Mouse (Mus musculus) thymus, postnatal 36 days (tissue): ENCODE data around the gene Aldh1a3.
A peak's percentile ranks its signal among the peaks of the same experiment; 100 is the strongest.

Experiments used
- DNase-seq, 2 experiments: peaks; one replicate each; pipeline ENCODE4 v3.0.0; 2022; ENCODE audit warnings: mixed read lengths in 2 of 2

Aldh1a3 gene

DNA sequence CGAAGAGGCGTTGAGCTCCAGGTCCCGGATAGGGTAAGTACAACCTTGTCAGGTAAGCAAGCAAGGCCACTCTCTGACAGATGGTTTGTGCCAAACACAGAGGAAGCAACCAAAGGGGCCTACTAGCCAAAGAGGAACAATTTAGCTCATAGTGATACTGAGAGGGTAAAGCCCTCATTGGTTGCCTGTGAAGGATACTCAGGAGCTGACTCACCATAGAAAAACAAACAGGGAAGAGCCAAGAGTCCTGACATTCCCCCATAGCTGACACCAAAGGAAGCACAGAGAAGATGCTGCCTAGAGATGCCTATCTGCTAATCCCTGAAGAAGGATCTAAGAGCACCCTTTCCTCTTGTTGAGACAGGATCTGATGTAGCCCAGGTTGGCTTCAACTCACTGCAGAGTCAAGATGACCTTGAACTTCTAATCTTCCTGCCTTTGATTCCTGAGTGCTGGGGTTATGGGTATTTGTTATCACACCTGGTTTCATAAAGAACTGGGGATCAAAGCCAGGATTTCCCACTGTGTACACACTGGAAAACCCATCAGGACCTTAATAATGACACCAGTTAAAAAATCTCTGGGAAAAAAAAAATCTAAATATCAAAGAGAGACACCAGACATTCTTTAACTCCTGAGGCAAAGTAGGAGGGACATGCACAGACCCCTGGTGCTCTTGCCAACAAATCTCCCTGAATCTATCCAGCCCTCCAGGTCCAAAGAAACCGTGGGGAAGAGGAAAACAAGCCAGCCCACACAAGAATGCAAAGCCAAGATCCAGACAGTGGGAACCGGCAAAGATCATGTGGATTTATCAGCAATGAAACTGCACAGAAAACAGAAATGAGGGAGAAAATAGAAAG, 58.0 kb downstream of the Aldh1a3 start:
- DNase-seq = no peak

- DNase-seq = no peak
Measured at GRCm38 (mm10) chr7:66365904-66366303, 61.4 kb downstream of the Aldh1a3 start, which contains the start of gene Gm10974. Gene Gm10974 (plus strand): TSS chr7:66365905.

GRCm38 (mm10) chr7:66365411-66365810, 61.9 kb downstream of the Aldh1a3 start:
- DNase-seq = no peak

DNA sequence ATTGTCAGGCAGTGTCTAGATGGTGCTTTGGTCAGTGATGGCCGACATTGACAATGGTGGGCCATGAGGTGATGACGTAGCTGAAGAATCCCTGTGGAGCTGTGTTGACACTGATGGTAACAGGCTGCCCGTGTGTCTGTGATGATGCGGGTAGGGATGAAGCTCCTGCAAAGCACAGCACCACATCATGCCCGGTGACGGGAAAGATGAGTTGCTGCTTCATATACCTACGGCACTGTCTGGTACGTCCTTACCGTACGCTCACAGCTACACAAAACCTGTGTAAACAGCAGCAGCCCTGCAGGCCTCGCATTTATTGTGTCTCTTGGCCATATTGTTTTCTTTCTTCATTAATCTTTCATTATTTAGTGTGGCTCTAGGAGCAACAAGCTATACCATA, 62.8 kb downstream of the Aldh1a3 start:
- DNase-seq = no peak

GRCm38 (mm10) chr7:66359044-66359443, 68.3 kb downstream of the Aldh1a3 start:
- DNase-seq = no peak

DNA sequence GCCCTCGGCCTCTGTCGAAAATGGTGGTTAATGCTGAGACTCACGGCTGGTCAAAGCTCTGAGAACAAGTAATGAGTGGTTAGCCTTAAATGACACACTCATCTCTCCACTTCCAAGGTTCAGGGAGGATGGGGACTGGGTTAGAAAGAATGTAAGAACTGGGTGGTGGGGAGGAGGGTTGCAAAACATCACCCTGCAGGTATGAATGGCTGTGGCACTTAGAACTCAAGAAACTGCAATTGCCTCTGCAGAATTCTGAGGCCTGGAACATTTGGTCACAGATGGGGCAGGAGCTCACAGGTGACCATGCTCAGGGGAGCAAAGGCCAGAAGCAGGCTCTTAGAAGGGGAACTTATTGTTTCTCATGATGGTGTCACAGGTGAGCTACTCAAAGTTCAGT, 68.9 kb downstream of the Aldh1a3 start:
- DNase-seq = no peak

GRCm38 (mm10) chr7:66355791-66356522, 71.4 kb downstream of the Aldh1a3 start:
- DNase-seq = no peak

DNA sequence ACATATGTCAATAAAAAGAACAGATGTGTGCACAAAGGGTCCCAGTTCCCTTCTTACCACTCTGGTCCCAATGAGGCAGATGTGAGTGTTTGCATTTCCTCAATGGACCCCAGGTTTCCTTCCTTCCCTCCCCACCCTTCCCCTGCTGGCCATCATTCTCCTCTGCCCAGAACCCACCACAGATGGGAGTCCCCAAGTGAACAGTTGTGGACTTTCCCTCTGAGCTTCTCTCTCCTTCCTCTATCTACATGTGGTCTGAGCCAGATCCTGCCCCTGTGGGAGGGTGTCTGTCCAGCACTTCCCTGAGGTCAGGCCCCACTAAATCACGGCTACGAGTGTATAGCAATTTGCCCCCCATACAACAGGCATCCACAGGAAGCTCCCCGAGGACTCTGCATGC, 72.4 kb downstream of the Aldh1a3 start:
- DNase-seq = no peak

DNA sequence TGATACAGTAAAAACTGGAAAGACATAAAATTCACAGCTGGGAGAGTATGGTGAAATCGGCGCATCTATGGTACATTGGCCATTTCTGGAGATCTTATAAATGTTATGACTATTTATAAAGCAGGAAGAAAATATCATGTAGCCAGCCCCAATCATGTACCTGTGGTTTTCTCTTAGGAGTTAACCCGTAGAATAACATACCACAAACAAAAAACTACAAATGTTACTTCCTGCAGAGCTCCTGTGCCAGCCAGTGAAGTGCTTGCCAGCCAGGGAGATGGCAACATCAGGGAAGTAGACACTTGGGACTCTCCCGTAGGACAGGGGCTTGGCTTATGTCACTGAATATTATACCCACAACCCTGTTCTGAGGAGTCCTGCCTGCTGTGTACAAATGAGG, 76.2 kb downstream of the Aldh1a3 start:
- no peak for DNase-seq

DNA sequence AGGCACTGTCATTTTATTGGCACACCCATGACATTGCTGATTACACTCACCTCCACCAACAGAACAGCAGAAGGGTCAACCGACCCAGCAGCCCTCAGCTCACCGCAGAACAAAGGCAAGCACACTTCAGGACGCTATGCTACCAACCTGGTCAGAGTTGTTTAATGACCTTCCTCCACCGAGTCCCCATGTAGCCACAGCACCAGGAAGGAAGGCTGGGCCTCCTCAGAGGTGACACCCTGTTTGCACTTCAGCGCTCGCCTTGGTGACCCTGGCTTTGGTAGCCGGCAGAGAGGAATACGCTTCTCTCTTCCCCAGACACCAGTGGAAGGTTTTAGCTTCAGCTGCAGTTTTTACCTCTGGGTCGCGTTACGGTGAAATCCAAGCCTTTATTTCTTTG, 77.6 kb downstream of the Aldh1a3 start:
- no peak for DNase-seq

- no peak for DNase-seq
Measured at GRCm38 (mm10) chr7:66348588-66348987, 78.7 kb downstream of the Aldh1a3 start.

DNA sequence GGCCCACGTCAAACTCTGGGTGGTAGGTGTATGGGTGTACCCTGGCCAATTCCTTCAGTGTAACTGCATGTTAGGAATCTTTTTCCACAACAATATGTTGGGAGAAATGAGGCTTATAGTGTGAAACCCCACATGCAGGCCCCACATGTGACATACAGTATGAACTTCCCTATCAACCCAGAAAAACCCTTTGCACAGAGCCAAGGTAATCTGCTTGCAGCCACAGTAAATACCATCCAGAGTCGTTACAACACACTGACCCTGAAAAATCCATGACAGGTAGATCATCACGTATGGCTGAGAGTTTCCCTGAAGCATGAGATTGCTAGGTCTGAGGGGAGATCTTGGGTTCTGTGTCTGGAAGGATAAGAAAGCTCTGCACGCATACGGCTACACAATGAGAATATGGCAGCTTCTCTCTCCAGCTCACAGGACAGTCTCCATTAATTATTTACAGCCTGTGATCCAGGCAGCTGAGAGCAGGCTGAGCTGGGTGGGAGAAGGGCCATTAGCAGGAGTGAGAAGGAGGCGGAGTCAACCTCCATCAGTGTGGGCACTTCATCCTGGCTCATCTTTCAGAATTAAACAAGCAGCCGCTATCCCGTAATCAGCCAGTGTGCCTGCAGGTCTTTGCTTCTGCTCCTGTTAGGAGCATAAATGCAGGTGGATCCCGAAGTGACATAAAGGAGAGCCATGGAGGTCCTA, 80.2 kb downstream of the Aldh1a3 start:
- no peak for DNase-seq

GRCm38 (mm10) chr7:66343307-66343706, 84.0 kb downstream of the Aldh1a3 start:
- DNase-seq = no peak

- no peak for DNase-seq
Measured at GRCm38 (mm10) chr7:66342831-66343230, 84.5 kb downstream of the Aldh1a3 start.

DNA sequence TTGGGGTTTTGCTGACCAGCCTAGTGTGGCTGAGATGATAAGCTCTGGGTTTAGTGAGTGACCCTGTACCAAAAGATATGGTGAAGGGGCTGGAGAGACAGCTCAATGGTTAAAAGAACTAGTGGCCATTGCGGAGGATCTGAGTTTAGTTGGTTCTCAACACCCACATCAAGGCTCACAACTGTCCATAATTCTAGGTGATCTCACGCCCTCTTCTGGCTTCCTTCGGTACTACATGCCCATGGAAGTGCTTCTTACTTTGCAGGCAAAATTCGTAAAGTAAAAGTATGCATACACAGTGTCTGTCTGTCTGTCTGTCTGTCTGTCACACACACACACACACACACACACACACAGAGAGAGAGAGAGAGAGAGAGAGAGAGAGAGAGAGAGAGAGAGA, 85.0 kb downstream of the Aldh1a3 start:
- DNase-seq = peak in 1 of 2 experiments; percentile 16
